14 mouse cellular contexts compared by ENCODE assay signal in genomic region chr11:82847571-82848000, GRCm38 (mm10). TPM values are rescaled to one million over a fixed set of nuclear protein-coding genes. Genes with fewer than 3 reads are reported as not detected.
DNase-seq lines count a peak whose midpoint lies in the region; ATAC-seq and TF ChIP-seq lines count a peak whose summit lies in the region.
"Had no signal": no experiment of that assay in that cellular context is flagged by ENCODE, and none has a peak within 500 bp of the region (broad histone marks: within the 10 kb centered on the region; RNA-seq: fewer than 3 reads in every experiment).

No protein-coding gene starts in this region.

- peak overlapping the region; percentile 29 for H3K4me3 ChIP-seq in megakaryocyte, embryonic 14.5 days (replicated peaks)
- no peak overlapping the region for H3K4me3 ChIP-seq in liver, adult 2 months (ENCODE audit: insufficient read depth, low read depth, low read length)
- H3K4me3 ChIP-seq in stomach, embryonic 15.5 days (replicated peaks), result no peak overlapping the region
- H3K4me3 ChIP-seq: lung, embryonic 15.5 days had no signal

- no peak overlapping the region for H3K4me2 ChIP-seq in stomach, embryonic 15.5 days
- H3K4me2 ChIP-seq: lung, embryonic 15.5 days had no signal

- H3K9me3 ChIP-seq in megakaryocyte, embryonic 14.5 days, result no peaks in the 10 kb centered on the region
- no peaks in the 10 kb centered on the region for H3K9me3 ChIP-seq in stomach, embryonic 15.5 days
- H3K9me3 ChIP-seq: lung, embryonic 15.5 days had no signal

- 0 out of 2 replicates have a peak overlapping the region, but pooled peaks have one; percentile 5 for H3K27ac ChIP-seq in liver, adult 2 months (replicated peaks; ENCODE audit: insufficient read depth, low read depth, low read length)
- no peak overlapping the region for H3K27ac ChIP-seq in stomach, embryonic 15.5 days
- H3K27ac ChIP-seq: lung, embryonic 15.5 days had no signal

- peaks cover 46% of the 10 kb centered on the region for H3K79me2 ChIP-seq in liver, adult 2 months (ENCODE audit: control insufficient read depth, insufficient read depth, low read length)

- no peak for TF ChIP-seq CTCF in liver, adult 2 months (IDR thresholded peaks at IDR 0.05; ENCODE audit: low read depth, low read length)

- 0 out of 2 replicates have a peak, but pooled peaks have one; percentile 27 for ATAC-seq in frontal cortex, adult (ENCODE audit: low TSS enrichment)
- no peak for ATAC-seq in megakaryocyte, adult 5-6 weeks (ENCODE audit: poor library complexity, severe bottlenecking)
- peak; percentile 84 for ATAC-seq in stomach, embryonic 15.5 days (ENCODE audit: insufficient read depth, low FRiP score, low read depth)
- ATAC-seq: hindbrain, embryonic 16.5 days had no signal

- no peaks in the 10 kb centered on the region for H3K27me3 ChIP-seq in megakaryocyte, embryonic 14.5 days (replicated peaks)
- H3K27me3 ChIP-seq in liver, adult 2 months (ENCODE audit: control insufficient read depth, insufficient read depth, low read length), result no peaks in the 10 kb centered on the region
- no peaks in the 10 kb centered on the region for H3K27me3 ChIP-seq in stomach, embryonic 15.5 days (replicated peaks)
- H3K27me3 ChIP-seq: lung, embryonic 15.5 days had no signal

- H3K9ac ChIP-seq in liver, adult 2 months (ENCODE audit: low read depth, low read length), result no peak overlapping the region
- H3K9ac ChIP-seq in stomach, embryonic 15.5 days, result no peak overlapping the region
- H3K9ac ChIP-seq: lung, embryonic 15.5 days had no signal

- DNase-seq in frontal cortex, postnatal 25 days (ENCODE audit: low spot score in 2 of 2), result no peak
- peak; percentile 60 for DNase-seq in liver, adult 2 months (ENCODE audit: extremely low read depth, low read depth, low spot score)
- no peak for DNase-seq in thymus, adult 18-20 months
- DNase-seq in gastrocnemius, adult 18-20 months (ENCODE audit: low spot score), result no peak
- DNase-seq: cerebellum, adult 11-12 months; thymus, adult 2 months had no signal

- H3K4me1 ChIP-seq in megakaryocyte, embryonic 14.5 days, result peaks cover 96% of the 10 kb centered on the region
- peaks cover 15% of the 10 kb centered on the region for H3K4me1 ChIP-seq in liver, adult 2 months (ENCODE audit: control insufficient read depth, insufficient read depth, low read length)
- H3K4me1 ChIP-seq in stomach, embryonic 15.5 days, result peaks cover 10% of the 10 kb centered on the region
- H3K4me1 ChIP-seq: lung, embryonic 15.5 days had no signal

- no peak for TF ChIP-seq POLR2A in liver, adult 2 months (IDR thresholded peaks at IDR 0.05; ENCODE audit: extremely low read depth, insufficient read depth, low read length)

- peaks cover 54% of the 10 kb centered on the region for H3K36me3 ChIP-seq in megakaryocyte, embryonic 14.5 days (replicated peaks; ENCODE audit: low read length)
- H3K36me3 ChIP-seq in liver, adult 2 months (ENCODE audit: control insufficient read depth, insufficient read depth, low read length), result no peaks in the 10 kb centered on the region
- H3K36me3 ChIP-seq in stomach, embryonic 15.5 days, result no peaks in the 10 kb centered on the region
- H3K36me3 ChIP-seq: lung, embryonic 15.5 days had no signal

- 55% methylated on average over 6 of the region's 6 CpGs for WGBS in liver, adult 2 months
- 51% methylated on average over 6 of the region's 6 CpGs for WGBS in stomach, embryonic 15.5 days

RNA-seq across cellular contexts. Expression of gene Rffl, which starts 23.4 kb away (rescaled TPM):
- polyA plus RNA-seq in megakaryocyte, embryonic 14.5 days (2012; ENCODE audit: insufficient read depth, low replicate concordance), result 5.6 and 33.5 TPM in 2 replicates
- 20.5 and 26.7 TPM in 2 replicates for total RNA-seq in megakaryocyte, adult 5-6 weeks (2015)
- total RNA-seq in megakaryocyte, adult 5-6 weeks (2017), result 20.1 and 25.4 TPM in 2 replicates
- 10.6 and 12.5 TPM in 2 replicates for total RNA-seq in liver, adult 2 months (2014; rRNA removed)
- polyA plus RNA-seq in liver, adult 2 months (2012; rRNA removed), result 11.7 and 12.7 TPM in 2 replicates
- 17.5 and 20.2 TPM in 2 replicates for polyA plus RNA-seq in stomach, embryonic 15.5 days (2015; fragmentation: Nextera tagmentation; extraction: Ambion mirVana)
- 1 to 10 TPM; 6.3 to 7.4 TPM for total RNA-seq in gastrocnemius, adult 18-20 months (2021)

RNA-seq across cellular contexts. Expression of gene Rad51d, which starts 42.8 kb away (rescaled TPM):
- polyA plus RNA-seq in megakaryocyte, embryonic 14.5 days (2012; ENCODE audit: insufficient read depth, low replicate concordance), result 1.3 and 11.6 TPM in 2 replicates
- 7.1 and 7.9 TPM in 2 replicates for total RNA-seq in megakaryocyte, adult 5-6 weeks (2015)
- 8.8 and 10.3 TPM in 2 replicates for total RNA-seq in megakaryocyte, adult 5-6 weeks (2017)
- 4.0 and 5.0 TPM in 2 replicates for total RNA-seq in liver, adult 2 months (2014; rRNA removed)
- 8.1 and 9.0 TPM in 2 replicates for polyA plus RNA-seq in liver, adult 2 months (2012; rRNA removed)
- polyA plus RNA-seq in stomach, embryonic 15.5 days (2015; fragmentation: Nextera tagmentation; extraction: Ambion mirVana), result 13.6 and 14.8 TPM in 2 replicates
- 1 to 10 TPM; 2.9 to 4.7 TPM for total RNA-seq in gastrocnemius, adult 18-20 months (2021)

RNA-seq across cellular contexts. Expression of gene Fndc8, which starts 44.3 kb away (rescaled TPM):
- not detected in 2 replicates for polyA plus RNA-seq in megakaryocyte, embryonic 14.5 days (2012; ENCODE audit: insufficient read depth, low replicate concordance)
- total RNA-seq in megakaryocyte, adult 5-6 weeks (2015), result not detected in 2 replicates
- not detected in 2 replicates for total RNA-seq in megakaryocyte, adult 5-6 weeks (2017)
- 0.20 TPM in 1 of 2 replicates, not detected in the other for total RNA-seq in liver, adult 2 months (2014; rRNA removed)
- not detected in 2 replicates for polyA plus RNA-seq in liver, adult 2 months (2012; rRNA removed)
- 0.13 and 0.15 TPM in 2 replicates for polyA plus RNA-seq in stomach, embryonic 15.5 days (2015; fragmentation: Nextera tagmentation; extraction: Ambion mirVana)
- not detected for total RNA-seq in gastrocnemius, adult 18-20 months (2021)
- total RNA-seq: granulocyte monocyte progenitor cell, adult 5-6 weeks; layer of hippocampus, postnatal 25 days had no signal
